Mouse (Mus musculus) ovary, adult 18-20 months (tissue): ENCODE results near the gene Gosr2.
"Not testable (repeated sequence)": the region's sequence is repeated elsewhere in the genome, so short reads cannot be mapped to it uniquely, and the experiment has no call there.

ENCODE experiments used
- DNase-seq: peaks from one replicate; pipeline ENCODE4 v3.0.0; 2022; ENCODE audit warnings: low spot score, mixed read lengths

Gosr2 gene

GRCm38 (mm10) chr11:103688980-103689378 lies 8.7 kb downstream of the Gosr2 start:
- DNase-seq: no peak

- no peak for DNase-seq
Measured at GRCm38 (mm10) chr11:103688271-103688979, 9.3 kb downstream of the Gosr2 start.

GRCm38 (mm10) chr11:103686706-103687105 lies 11.0 kb downstream of the Gosr2 start:
- DNase-seq: no peak

- no peak for DNase-seq
Measured at GRCm38 (mm10) chr11:103685261-103685736, 12.4 kb downstream of the Gosr2 start.

GRCm38 (mm10) chr11:103683667-103684334 lies 13.9 kb downstream of the Gosr2 start:
- no peak for DNase-seq

GRCm38 (mm10) chr11:103677042-103677441 lies 20.7 kb downstream of the Gosr2 start:
- DNase-seq: not testable (repeated sequence)

GRCm38 (mm10) chr11:103675556-103675955 lies 22.1 kb downstream of the Gosr2 start:
- DNase-seq: no peak

- no peak for DNase-seq
Measured at GRCm38 (mm10) chr11:103666907-103667426, 30.7 kb downstream of the Gosr2 start.

GRCm38 (mm10) chr11:103666181-103666906 lies 31.4 kb downstream of the Gosr2 start:
- no peak for DNase-seq

- DNase-seq: no peak
Measured at GRCm38 (mm10) chr11:103665695-103666094, 32.0 kb downstream of the Gosr2 start.

- no peak for DNase-seq
Measured at GRCm38 (mm10) chr11:103663119-103663518, 34.6 kb downstream of the Gosr2 start.

- DNase-seq: no peak
Measured at GRCm38 (mm10) chr11:103662546-103662945, 35.2 kb downstream of the Gosr2 start.

GRCm38 (mm10) chr11:103661863-103662262 lies 35.8 kb downstream of the Gosr2 start:
- DNase-seq: no peak

- DNase-seq: no peak
Measured at GRCm38 (mm10) chr11:103658189-103658588, 39.5 kb downstream of the Gosr2 start.

GRCm38 (mm10) chr11:103656520-103656919 lies 41.2 kb downstream of the Gosr2 start:
- DNase-seq: peak; percentile 9

GRCm38 (mm10) chr11:103653359-103653965 lies 44.2 kb downstream of the Gosr2 start:
- no peak for DNase-seq

- DNase-seq: no peak
Measured at GRCm38 (mm10) chr11:103651426-103651825, 46.3 kb downstream of the Gosr2 start.

- no peak for DNase-seq
Measured at GRCm38 (mm10) chr11:103649983-103650493, 47.7 kb downstream of the Gosr2 start.

- no peak for DNase-seq
Measured at GRCm38 (mm10) chr11:103649301-103649982, 48.3 kb downstream of the Gosr2 start, which contains the start of gene Rprml. Gene Rprml (plus strand): TSS chr11:103649570.

GRCm38 (mm10) chr11:103648656-103649055 lies 49.0 kb downstream of the Gosr2 start:
- no peak for DNase-seq
